Mouse (Mus musculus) hindbrain, embryonic 16.5 days (tissue): ENCODE measurements around the gene Bora. TPM values are rescaled to one million over a fixed set of nuclear protein-coding genes. Genes with fewer than 3 reads are reported as not detected.

Experiments used
- ATAC-seq: fragments of 200-750 bp; cut with Nextera tagmentation; 2 replicates; pipeline ENCODE4 v1.8.0; 2017; ENCODE audit warnings: moderate TSS enrichment, moderate library complexity
- H3K27ac ChIP-seq: fragments of 300-500 bp; sonication (generic); 2 replicates; pipeline ENCODE4 v1.5.1; 2014; ENCODE audit warnings: low read depth, mild to moderate bottlenecking, control low read depth, low read length, moderate library complexity
- H3K27me3 ChIP-seq: fragments of 300-500 bp; sonication (generic); replicated peaks from 2 replicates; pipeline ENCODE4 v1.6.1; 2014; ENCODE audit warnings: low read length; ENCODE audit not compliant: control insufficient read depth, insufficient read depth
- H3K36me3 ChIP-seq: fragments of 300-500 bp; sonication (generic); 2 replicates; pipeline ENCODE4 v1.6.1; 2014; ENCODE audit warnings: mild to moderate bottlenecking, low read length, moderate library complexity, mixed read lengths; ENCODE audit not compliant: control insufficient read depth, insufficient read depth
- H3K4me1 ChIP-seq: fragments of 300-500 bp; sonication (generic); 2 replicates; pipeline ENCODE4 v1.6.1; 2014; ENCODE audit warnings: low read depth, low read length; ENCODE audit not compliant: control insufficient read depth, insufficient read depth
- H3K4me2 ChIP-seq: fragments of 300-500 bp; sonication (generic); 2 replicates; pipeline ENCODE4 v1.6.1; 2014; ENCODE audit warnings: mild to moderate bottlenecking, low read length, control low read depth, moderate library complexity
- H3K4me3 ChIP-seq: fragments of 300-500 bp; sonication (generic); 2 replicates; pipeline ENCODE4 v1.5.1; 2014; ENCODE audit warnings: mild to moderate bottlenecking, low read length, control low read depth, moderate library complexity
- H3K9ac ChIP-seq: fragments of 300-500 bp; sonication (generic); 2 replicates; pipeline ENCODE4 v1.6.1; 2014; ENCODE audit warnings: low read depth, mild to moderate bottlenecking, control low read depth, low read length, moderate library complexity
- H3K9me3 ChIP-seq: fragments of 300-500 bp; sonication (generic); 2 replicates; pipeline ENCODE4 v1.6.1; 2014; ENCODE audit warnings: mild to moderate bottlenecking, low read length, moderate library complexity; ENCODE audit not compliant: control insufficient read depth
- WGBS: fragments of 180-500 bp; shearing (Covaris S2); extraction: QIAGEN DNeasy Blood & Tissue Kit; methylation state at CpG from one replicate; pipeline ENCODE4 v1.1.7; 2014; 5-methylcytosine and 5-hydroxymethylcytosine counted together
- polyA plus RNA-seq: library from polyadenylated mRNA; unstranded; fragments of >200 nt; fragmentation: Nextera tagmentation; extraction: Ambion mirVana; gene quantifications from 2 replicates; pipeline ENCODE4 v1.2.1, GENCODE M21; 2015

Bora gene
- polyA plus RNA-seq, 1 experiment from 2014 or later = 14.4 TPM

DNA sequence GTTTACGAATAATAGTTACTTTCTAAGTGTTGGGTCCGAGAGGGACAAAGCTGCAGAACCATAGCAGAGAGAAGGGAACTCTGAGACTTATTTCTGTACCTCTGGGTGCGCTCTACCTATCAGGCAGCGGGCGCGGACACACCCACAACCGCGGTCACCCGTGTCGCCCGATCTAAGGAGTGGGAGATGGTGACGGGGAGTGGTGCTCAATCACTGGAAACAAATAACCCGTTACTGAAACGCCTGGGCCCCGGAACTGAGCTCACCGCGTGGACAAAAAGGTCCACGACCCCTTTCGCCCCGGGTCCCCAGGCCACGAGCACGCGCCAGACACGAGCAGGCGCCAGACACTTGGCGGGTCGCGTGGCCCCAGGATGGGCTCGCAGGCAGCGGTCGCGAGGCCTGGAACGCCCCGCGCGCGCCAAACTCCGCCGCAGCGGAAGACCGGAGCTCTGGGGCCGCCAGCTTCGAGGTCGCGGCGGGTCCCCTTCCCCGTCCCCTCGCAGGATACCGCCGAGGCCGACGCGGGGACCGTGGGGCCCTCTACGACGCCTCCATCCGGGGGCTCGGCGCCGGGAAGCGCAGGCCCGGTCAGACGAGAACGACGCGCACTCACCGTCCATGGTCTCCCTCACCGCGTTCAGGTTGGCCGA, 518 bp upstream of the Bora start:
- ATAC-seq = peak; percentile 2
- Histone ChIP-seq H3K9me3 (no peaks in the 10 kb centered on the region), H3K4me1 (peaks cover 24% of the 10 kb centered on the region), H3K27me3 (no peaks in the 10 kb centered on the region), H3K36me3 (no peaks in the 10 kb centered on the region), H3K4me2 (peak overlapping the region; percentile 81), H3K27ac (peak overlapping the region; percentile 86), H3K4me3 (peak overlapping the region; percentile 98), H3K9ac (peak overlapping the region; percentile 97)
- WGBS = under 1% methylated on average over 49 of the region's 70 CpGs

- ATAC-seq = peak; percentile 16; the same call in 1 of the 2 replicates
- Histone ChIP-seq H3K27ac (peak overlapping the region; percentile 86; the same call in 1 of the 2 replicates), H3K27me3 (no peaks in the 10 kb centered on the region), H3K4me2 (peak overlapping the region; percentile 93), H3K4me3 (peak overlapping the region; percentile 98), H3K9me3 (no peaks in the 10 kb centered on the region), H3K4me1 (peaks cover 19% of the 10 kb centered on the region), H3K9ac (peak overlapping the region; percentile 97), H3K36me3 (no peaks in the 10 kb centered on the region)
- WGBS = under 1% methylated on average over 15 of the region's 15 CpGs
Observed at GRCm38 (mm10) chr14:99046782-99047181, 760 bp downstream of the Bora start.

DNA sequence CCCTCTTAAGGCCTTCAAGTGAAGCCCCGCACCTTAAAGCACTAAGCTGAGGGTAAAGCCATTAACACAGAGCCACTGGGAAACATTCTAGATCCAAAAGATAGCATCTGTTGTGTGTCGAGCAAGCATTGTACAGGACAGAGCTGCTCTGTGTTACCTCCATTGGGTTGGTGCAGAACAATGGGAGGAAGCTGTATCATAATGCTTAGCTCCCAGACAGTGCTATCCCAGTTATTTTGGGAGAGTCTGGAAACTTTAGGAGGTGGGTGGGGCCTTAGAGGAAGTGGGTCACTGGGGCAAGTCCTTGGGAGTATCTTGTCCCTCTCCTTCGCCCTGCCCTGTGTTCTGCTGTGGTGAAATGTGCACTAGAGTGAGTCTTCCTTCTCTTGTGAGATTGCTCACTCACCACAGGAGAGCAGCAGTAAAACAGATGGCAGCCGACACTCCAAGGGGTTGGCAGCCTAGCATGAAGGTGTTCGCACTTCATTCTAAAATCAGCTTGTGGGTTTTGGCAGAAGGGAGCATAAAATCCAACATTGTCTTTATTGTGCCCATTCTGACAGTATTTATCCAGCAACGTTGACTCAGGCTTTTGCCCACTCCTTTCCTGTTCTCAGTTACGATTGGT, 13.1 kb downstream of the Bora start:
- Histone ChIP-seq H3K36me3 (peaks cover 5% of the 10 kb centered on the region), H3K4me1 (no peaks in the 10 kb centered on the region), H3K27ac (no peak overlapping the region), H3K9me3 (no peaks in the 10 kb centered on the region), H3K27me3 (no peaks in the 10 kb centered on the region), H3K4me2 (no peak overlapping the region), H3K4me3 (no peak overlapping the region), H3K9ac (no peak overlapping the region)
- WGBS = 85% methylated on average over 7 of the region's 7 CpGs
- ATAC-seq = no peak

DNA sequence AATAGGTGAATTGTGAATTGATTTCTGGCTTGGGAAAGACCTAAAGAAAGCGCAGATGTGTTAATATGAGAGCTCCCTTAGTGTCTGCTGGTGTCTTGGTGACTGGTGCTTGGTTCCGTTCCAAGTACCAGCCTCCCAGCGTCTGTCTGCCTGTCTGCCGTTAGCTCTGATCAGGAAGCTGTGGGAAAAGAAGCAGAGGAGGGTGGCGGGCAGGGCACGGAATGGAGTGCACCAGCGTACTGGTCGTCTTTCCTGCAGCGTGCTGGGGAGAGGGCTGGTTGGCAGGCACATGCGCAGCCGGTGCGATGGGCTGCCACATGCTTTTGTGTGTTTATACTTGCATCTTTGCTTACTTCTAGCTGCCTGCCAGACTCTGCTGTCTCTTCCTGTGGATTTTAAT, 14.6 kb downstream of the Bora start:
- no peak for ATAC-seq
- 83% methylated on average over 12 of the region's 12 CpGs for WGBS
- Histone ChIP-seq H3K27me3 (no peaks in the 10 kb centered on the region), H3K9me3 (no peaks in the 10 kb centered on the region), H3K4me2 (no peak overlapping the region), H3K4me3 (no peak overlapping the region), H3K9ac (no peak overlapping the region), H3K36me3 (peaks cover 5% of the 10 kb centered on the region), H3K4me1 (no peaks in the 10 kb centered on the region), H3K27ac (no peak overlapping the region)

GRCm38 (mm10) chr14:99063091-99063490, 17.1 kb downstream of the Bora start:
- Histone ChIP-seq H3K4me3 (no peak overlapping the region), H3K27ac (no peak overlapping the region), H3K36me3 (peaks cover 5% of the 10 kb centered on the region), H3K9ac (no peak overlapping the region), H3K9me3 (no peaks in the 10 kb centered on the region), H3K4me2 (no peak overlapping the region), H3K27me3 (no peaks in the 10 kb centered on the region), H3K4me1 (no peaks in the 10 kb centered on the region)
- 98% methylated on average over 2 of the region's 2 CpGs for WGBS
- ATAC-seq = no peak

DNA sequence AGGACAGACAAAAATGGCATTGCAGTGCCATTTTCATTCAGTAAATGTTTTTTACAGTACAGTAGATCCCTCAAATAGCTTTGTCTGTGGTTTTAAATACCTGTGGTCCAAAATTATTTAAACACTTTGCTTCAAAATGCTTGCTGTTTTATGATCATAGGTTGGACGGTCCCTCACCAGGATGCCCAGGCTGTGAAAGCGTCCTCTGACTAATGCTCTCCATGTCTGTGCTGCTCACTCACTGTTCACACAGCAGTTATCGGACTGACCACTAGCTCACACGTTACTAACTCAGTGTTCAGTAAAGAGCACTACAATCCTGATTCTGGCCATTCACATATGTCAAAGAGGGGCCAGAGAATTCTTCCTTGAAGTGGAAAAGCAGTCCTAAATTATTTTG, 25.1 kb downstream of the Bora start:
- no peak for ATAC-seq
- 86% methylated on average over 4 of the region's 4 CpGs for WGBS

GRCm38 (mm10) chr14:99088947-99089346, 42.9 kb downstream of the Bora start:
- Histone ChIP-seq H3K9me3 (no peaks in the 10 kb centered on the region), H3K9ac (no peak overlapping the region), H3K36me3 (peaks cover 35% of the 10 kb centered on the region), H3K27ac (no peak overlapping the region), H3K27me3 (no peaks in the 10 kb centered on the region), H3K4me2 (no peak overlapping the region), H3K4me1 (no peaks in the 10 kb centered on the region), H3K4me3 (no peak overlapping the region)
- WGBS = 92% methylated on average over 7 of the region's 7 CpGs
- no peak for ATAC-seq

More for the DNA sequence above, 25.1 kb downstream of the Bora start:
- Histone ChIP-seq H3K9me3 (no peaks in the 10 kb centered on the region), H3K27me3 (no peaks in the 10 kb centered on the region), H3K4me1 (no peaks in the 10 kb centered on the region), H3K9ac (no peak overlapping the region), H3K27ac (no peak overlapping the region), H3K4me2 (no peak overlapping the region), H3K36me3 (peaks cover 11% of the 10 kb centered on the region), H3K4me3 (no peak overlapping the region)

DNA sequence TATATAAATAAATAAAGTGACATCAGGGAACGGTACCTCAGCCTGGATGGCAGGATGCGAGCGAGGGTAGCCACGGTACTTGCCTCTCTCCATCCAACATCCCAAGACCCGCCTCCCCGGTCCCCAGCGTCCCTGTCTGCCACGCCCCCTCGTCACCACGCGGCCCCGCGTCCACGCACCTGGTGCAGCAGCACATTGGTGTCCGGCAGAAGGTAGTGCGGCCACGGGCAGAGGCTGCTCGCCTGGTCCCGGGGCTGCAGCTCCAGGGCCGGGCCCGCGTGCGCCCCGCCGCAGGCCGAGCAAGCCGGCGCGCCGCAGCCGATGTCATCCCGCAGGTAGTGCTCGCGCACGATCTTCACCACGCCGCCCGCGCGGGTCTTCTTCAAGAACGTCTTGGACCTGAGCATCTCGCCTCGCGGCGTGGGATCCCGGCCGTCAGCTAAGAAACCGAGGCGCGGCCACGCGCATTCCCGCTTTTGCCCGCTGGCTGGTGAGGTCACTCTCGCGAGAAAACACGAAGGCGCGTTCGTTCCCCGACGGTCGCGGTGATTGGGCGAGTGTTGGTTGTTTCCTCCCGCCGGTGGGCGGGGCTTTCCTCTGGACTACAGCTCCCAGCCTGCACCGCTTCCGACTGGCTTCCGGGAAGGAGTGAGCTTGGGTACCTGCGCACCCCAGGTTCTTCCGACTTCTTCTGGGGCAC, 53.4 kb downstream of the Bora start, which contains the start of the genes Pibf1 and Dis3:
Pibf1 (plus strand) TSS at position 158 of the 700 bp plus-strand sequence.
Dis3 (minus strand) TSS at position 504 of the 700 bp plus-strand sequence.
- Histone ChIP-seq H3K27ac (peak within 1 kb of the TSS; percentile 95), H3K9me3 (no peaks in the 10 kb centered on the region), H3K4me1 (peaks cover 13% of the 10 kb centered on the region), H3K4me2 (peak within 1 kb of the TSS; percentile 70), H3K9ac (peak within 1 kb of the TSS; percentile 98), H3K27me3 (no peaks in the 10 kb centered on the region), H3K4me3 (peak within 1 kb of the TSS; percentile 97), H3K36me3 (peaks cover 12% of the 10 kb centered on the region; the same call in 1 of the 2 replicates)
- under 1% methylated on average over 71 of the region's 73 CpGs for WGBS
- peak; percentile 99 for ATAC-seq
